Mouse (Mus musculus) liver, embryonic 12.5 days (tissue): Measurements from ENCODE around the gene Fam222b. TPM values are rescaled to one million over a fixed set of nuclear protein-coding genes. Genes with fewer than 3 reads are reported as not detected.
"Not testable (repeated sequence)": the region's sequence is repeated elsewhere in the genome, so short reads cannot be mapped to it uniquely, and the experiment has no call there.

Source experiments
- ATAC-seq: fragments of 200-750 bp; cut with Nextera tagmentation; 2 replicates; pipeline ENCODE4 v1.8.0; 2017; ENCODE audit warnings: moderate number of reproducible peaks, mild to moderate bottlenecking, moderate library complexity
- H3K27ac ChIP-seq: fragments of 300-500 bp; sonication (generic); 2 replicates; pipeline ENCODE4 v1.5.1; 2016; ENCODE audit warnings: mild to moderate bottlenecking
- H3K27me3 ChIP-seq: fragments of 300-500 bp; sonication (generic); replicated peaks from 2 replicates; pipeline ENCODE4 v1.6.1; 2016; ENCODE audit warnings: mild to moderate bottlenecking, moderate library complexity
- H3K36me3 ChIP-seq: fragments of 300-500 bp; sonication (generic); 2 replicates; pipeline ENCODE4 v1.6.1; 2016; ENCODE audit warnings: mild to moderate bottlenecking, moderate library complexity
- H3K4me1 ChIP-seq: fragments of 300-500 bp; sonication (generic); 2 replicates; pipeline ENCODE4 v1.6.1; 2016
- H3K4me2 ChIP-seq: fragments of 300-500 bp; sonication (generic); 2 replicates; pipeline ENCODE4 v1.6.1; 2016; ENCODE audit warnings: mild to moderate bottlenecking, moderate library complexity
- H3K4me3 ChIP-seq: fragments of 300-500 bp; sonication (generic); 2 replicates; pipeline ENCODE4 v1.5.1; 2016; ENCODE audit warnings: mild to moderate bottlenecking, moderate library complexity
- H3K9ac ChIP-seq: fragments of 300-500 bp; sonication (generic); 2 replicates; pipeline ENCODE4 v1.6.1; 2016; ENCODE audit warnings: mild to moderate bottlenecking, moderate library complexity
- H3K9me3 ChIP-seq: fragments of 300-500 bp; sonication (generic); replicated peaks from 2 replicates; pipeline ENCODE4 v1.6.1; 2016; ENCODE audit warnings: mild to moderate bottlenecking, moderate library complexity
- WGBS: fragments of 180-500 bp; shearing (Covaris S2); methylation state at CpG from one replicate; pipeline ENCODE4 v1.1.7; 2016; ENCODE audit not compliant: insufficient replicate concordance; 5-methylcytosine and 5-hydroxymethylcytosine counted together
- polyA plus RNA-seq: library from polyadenylated mRNA; unstranded; fragments of >200 nt; fragmentation: Nextera tagmentation; extraction: Ambion mirVana; gene quantifications from 2 replicates; pipeline ENCODE4 v1.2.1, GENCODE M21; 2016

Fam222b gene
- polyA plus RNA-seq, 1 experiment from 2014 or later = 6.0 TPM

DNA sequence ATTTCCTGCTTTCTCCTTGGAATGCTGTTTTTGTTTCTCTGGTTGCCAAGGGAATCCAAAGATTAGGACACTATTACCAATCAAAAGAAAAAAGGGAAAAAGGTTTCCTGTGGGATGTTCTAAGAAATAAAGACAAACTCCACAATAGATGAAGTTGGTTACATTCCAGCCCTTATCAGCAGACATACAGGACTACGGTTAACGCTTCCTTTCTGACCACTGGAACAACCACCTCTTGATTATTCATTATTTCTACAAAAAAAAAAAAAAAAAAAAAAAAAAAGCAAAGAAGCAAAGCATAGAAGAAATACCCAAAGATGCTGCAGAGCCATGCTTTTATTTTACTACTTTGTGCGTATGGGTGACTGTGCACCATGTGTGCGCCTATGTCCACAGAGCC, 28.4 kb downstream of the Fam222b start:
- peak overlapping the region; percentile 61; the same call in 1 of the 2 replicates for H3K27ac ChIP-seq
- no peak overlapping the region for H3K4me2 ChIP-seq
- no peaks in the 10 kb centered on the region for H3K9me3 ChIP-seq
- WGBS = 46% methylated on average over 4 of the region's 4 CpGs
- no peak overlapping the region for H3K4me3 ChIP-seq
- ATAC-seq = no peak
- H3K9ac ChIP-seq = no peak overlapping the region
- H3K36me3 ChIP-seq = no peaks in the 10 kb centered on the region
- peaks cover 80% of the 10 kb centered on the region for H3K4me1 ChIP-seq
- no peaks in the 10 kb centered on the region for H3K27me3 ChIP-seq

DNA sequence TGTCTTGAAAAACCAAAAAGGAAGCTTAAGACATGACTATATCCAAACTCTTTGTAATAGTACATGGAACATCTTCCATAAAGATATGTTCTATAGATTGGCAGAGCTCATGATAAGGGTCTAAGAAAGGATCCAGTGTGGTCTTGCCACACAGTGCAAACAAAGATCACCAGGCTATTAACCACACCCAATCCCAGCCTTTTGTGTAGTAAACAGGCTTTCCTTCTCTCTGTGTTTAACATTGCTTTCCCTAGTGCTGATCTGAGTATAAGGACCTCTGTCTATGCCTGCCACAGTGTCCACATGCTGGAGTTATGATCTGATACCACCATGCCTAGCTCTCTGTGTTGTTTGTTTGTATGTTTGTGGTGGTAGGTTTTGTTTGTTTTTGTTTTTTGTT, 29.3 kb downstream of the Fam222b start:
- no peak for ATAC-seq

DNA sequence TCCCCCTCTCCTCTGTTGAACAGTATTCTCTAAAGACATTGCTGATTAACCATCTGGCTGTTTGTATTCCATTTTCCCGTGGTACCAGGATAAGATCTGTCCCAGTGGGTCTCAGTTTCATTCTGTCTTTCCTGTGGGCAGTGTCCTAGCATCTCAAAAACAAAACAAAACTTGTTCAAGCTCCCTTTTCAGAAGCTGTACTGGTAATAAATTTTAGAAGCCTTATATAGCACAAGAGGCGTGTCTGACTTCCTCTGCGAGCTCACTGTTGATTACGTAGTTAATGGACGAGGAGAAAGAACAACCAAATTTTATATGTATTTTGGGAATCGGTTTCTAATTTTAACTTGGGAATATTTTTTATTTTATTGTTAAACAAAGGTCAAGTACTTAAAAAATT, 31.2 kb downstream of the Fam222b start:
- no peak for ATAC-seq
- Histone ChIP-seq H3K27me3 (no peaks in the 10 kb centered on the region), H3K4me2 (peak overlapping the region; percentile 50), H3K9ac (peak overlapping the region; percentile 44), H3K9me3 (no peaks in the 10 kb centered on the region), H3K4me1 (peaks cover 51% of the 10 kb centered on the region), H3K36me3 (no peaks in the 10 kb centered on the region), H3K4me3 (peak overlapping the region; percentile 16), H3K27ac (peak overlapping the region; percentile 79)
- 38% methylated on average over 6 of the region's 6 CpGs for WGBS

More for the DNA sequence above, 29.3 kb downstream of the Fam222b start:
- H3K9ac ChIP-seq = no peak overlapping the region
- no peaks in the 10 kb centered on the region for H3K27me3 ChIP-seq
- peaks cover 70% of the 10 kb centered on the region for H3K4me1 ChIP-seq
- no peaks in the 10 kb centered on the region for H3K9me3 ChIP-seq
- H3K4me2 ChIP-seq = no peak overlapping the region
- peak overlapping the region; percentile 61 for H3K27ac ChIP-seq
- no peaks in the 10 kb centered on the region for H3K36me3 ChIP-seq
- no peak overlapping the region for H3K4me3 ChIP-seq

DNA sequence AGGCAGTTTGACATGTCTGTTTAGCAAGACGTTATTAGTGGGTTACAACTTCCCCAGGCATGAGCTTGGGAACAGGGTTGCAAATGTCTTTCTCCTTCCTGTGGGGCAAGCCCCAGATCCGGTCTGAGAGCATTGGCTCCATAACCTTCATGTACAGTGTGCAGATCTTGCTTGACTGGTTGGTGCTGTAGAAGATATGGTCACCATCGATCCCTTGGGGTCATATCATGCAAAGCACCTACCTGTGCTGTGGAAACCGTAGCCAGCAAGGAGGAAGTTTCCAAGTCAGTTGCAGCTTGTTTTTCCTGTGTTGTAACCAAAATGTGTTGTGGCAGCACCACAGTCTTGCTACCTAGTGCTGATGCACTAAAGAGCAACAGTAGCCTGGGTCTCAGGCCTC, 32.3 kb downstream of the Fam222b start:
- Histone ChIP-seq H3K9ac (no peak overlapping the region), H3K36me3 (no peaks in the 10 kb centered on the region), H3K27me3 (no peaks in the 10 kb centered on the region), H3K4me1 (peaks cover 45% of the 10 kb centered on the region), H3K9me3 (no peaks in the 10 kb centered on the region), H3K4me2 (no peak overlapping the region), H3K4me3 (no peak overlapping the region), H3K27ac (peak overlapping the region; percentile 45)
- no peak for ATAC-seq
- 40% methylated on average over 4 of the region's 4 CpGs for WGBS

- 76% methylated on average over 8 of the region's 8 CpGs for WGBS
- H3K9me3 ChIP-seq = no peaks in the 10 kb centered on the region
- H3K4me3 ChIP-seq = no peak overlapping the region
- peaks cover 56% of the 10 kb centered on the region for H3K4me1 ChIP-seq
- no peak overlapping the region for H3K4me2 ChIP-seq
- H3K9ac ChIP-seq = no peak overlapping the region
- H3K36me3 ChIP-seq = no peaks in the 10 kb centered on the region
- no peak for ATAC-seq
- H3K27me3 ChIP-seq = no peaks in the 10 kb centered on the region
- no peak overlapping the region for H3K27ac ChIP-seq
These were observed 35.0 kb downstream of the Fam222b start for GRCm38 (mm10) chr11:78129458-78129857.

DNA sequence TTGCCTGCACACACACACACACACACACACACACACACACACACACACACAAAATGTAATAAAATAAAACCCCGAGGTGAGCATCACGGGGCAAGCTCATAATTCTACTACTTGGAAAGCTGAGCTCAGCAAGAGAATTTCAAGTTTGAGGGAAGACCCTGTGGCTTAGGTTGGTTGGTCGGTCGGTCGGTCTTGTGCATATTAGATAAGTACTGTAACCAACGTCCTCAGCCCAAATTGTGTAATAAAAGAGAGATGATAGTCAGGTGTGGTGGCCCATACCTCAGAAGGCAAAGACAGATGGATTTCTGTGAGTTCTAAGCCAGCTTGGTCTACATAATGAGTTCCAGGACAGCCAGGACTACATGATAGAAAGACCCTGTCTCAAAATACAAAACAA, 39.5 kb downstream of the Fam222b start:
- H3K9ac ChIP-seq = peak overlapping the region; percentile 10; the same call in 1 of the 2 replicates
- 0 out of 2 replicates have a peak overlapping the region, but pooled peaks have one; percentile 62 for H3K27ac ChIP-seq

DNA sequence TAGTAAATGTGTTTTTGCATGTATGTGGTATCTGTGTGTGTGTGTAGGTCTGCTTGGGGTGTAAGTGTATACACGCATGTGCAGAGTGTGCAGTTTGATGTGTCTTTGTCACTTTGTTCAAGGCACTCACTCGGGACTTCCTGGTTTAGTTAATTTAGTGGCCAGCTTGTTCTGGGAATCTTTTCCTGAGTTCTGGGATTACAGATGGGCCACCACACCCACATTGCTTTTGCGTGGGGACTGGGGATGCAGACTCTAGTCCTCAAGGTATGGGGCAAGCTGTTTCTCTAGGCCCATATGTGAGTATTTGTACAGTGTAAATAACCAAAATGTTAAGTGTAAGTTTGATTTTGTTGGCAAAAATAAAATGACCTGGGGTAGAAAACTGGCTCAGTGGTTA, 39.9 kb downstream of the Fam222b start:
- Histone ChIP-seq H3K9ac (0 out of 2 replicates have a peak overlapping the region, but pooled peaks have one; percentile 10), H3K4me3 (no peak overlapping the region), H3K4me1 (peaks cover 67% of the 10 kb centered on the region), H3K36me3 (no peaks in the 10 kb centered on the region), H3K9me3 (no peaks in the 10 kb centered on the region), H3K27ac (0 out of 2 replicates have a peak overlapping the region, but pooled peaks have one; percentile 62), H3K4me2 (peak overlapping the region; percentile 21; the same call in 1 of the 2 replicates), H3K27me3 (no peaks in the 10 kb centered on the region)
- 64% methylated on average over 3 of the region's 3 CpGs for WGBS
- no peak for ATAC-seq

More for the DNA sequence above, 39.5 kb downstream of the Fam222b start:
- Histone ChIP-seq H3K27me3 (no peaks in the 10 kb centered on the region), H3K4me2 (peak overlapping the region; percentile 21; the same call in 1 of the 2 replicates), H3K4me3 (no peak overlapping the region), H3K36me3 (no peaks in the 10 kb centered on the region), H3K4me1 (peaks cover 62% of the 10 kb centered on the region), H3K9me3 (no peaks in the 10 kb centered on the region)
- ATAC-seq = 0 out of 2 replicates have a peak, but pooled peaks have one; percentile 33
- 34% methylated on average over 6 of the region's 6 CpGs for WGBS

GRCm38 (mm10) chr11:78135314-78135713, 40.9 kb downstream of the Fam222b start:
- 80% methylated on average over 7 of the region's 7 CpGs for WGBS
- not testable (repeated sequence) for H3K9ac ChIP-seq, H3K4me3 ChIP-seq, ATAC-seq, H3K27me3 ChIP-seq, H3K4me2 ChIP-seq, H3K36me3 ChIP-seq, H3K27ac ChIP-seq, H3K9me3 ChIP-seq
- peaks cover 75% of the 10 kb centered on the region for H3K4me1 ChIP-seq

- H3K4me1 ChIP-seq = peaks cover 83% of the 10 kb centered on the region
- 30% methylated on average over 1 of the region's 1 CpGs for WGBS
- H3K36me3 ChIP-seq = no peaks in the 10 kb centered on the region
- no peak overlapping the region for H3K4me2 ChIP-seq
- H3K27ac ChIP-seq = no peak overlapping the region
- ATAC-seq = no peak
- H3K4me3 ChIP-seq = no peak overlapping the region
- H3K9ac ChIP-seq = no peak overlapping the region
- H3K27me3 ChIP-seq = no peaks in the 10 kb centered on the region
- H3K9me3 ChIP-seq = no peaks in the 10 kb centered on the region
These were observed 41.7 kb downstream of the Fam222b start for GRCm38 (mm10) chr11:78136132-78136531.

- no peak overlapping the region for H3K4me2 ChIP-seq
- H3K27me3 ChIP-seq = no peaks in the 10 kb centered on the region
- peaks cover 84% of the 10 kb centered on the region for H3K4me1 ChIP-seq
- no peak overlapping the region for H3K9ac ChIP-seq
- H3K27ac ChIP-seq = no peak overlapping the region
- 78% methylated on average over 4 of the region's 4 CpGs for WGBS
- ATAC-seq = no peak
- H3K4me3 ChIP-seq = no peak overlapping the region
- no peaks in the 10 kb centered on the region for H3K36me3 ChIP-seq
- H3K9me3 ChIP-seq = no peaks in the 10 kb centered on the region
These were observed 43.1 kb downstream of the Fam222b start for GRCm38 (mm10) chr11:78137584-78137983.

GRCm38 (mm10) chr11:78138023-78138422, 43.6 kb downstream of the Fam222b start:
- Histone ChIP-seq H3K9me3 (no peaks in the 10 kb centered on the region), H3K36me3 (peaks cover 2% of the 10 kb centered on the region), H3K4me2 (no peak overlapping the region), H3K4me3 (no peak overlapping the region), H3K9ac (no peak overlapping the region), H3K4me1 (peaks cover 80% of the 10 kb centered on the region), H3K27ac (no peak overlapping the region), H3K27me3 (no peaks in the 10 kb centered on the region)
- no peak for ATAC-seq
- 75% methylated on average over 3 of the region's 3 CpGs for WGBS

GRCm38 (mm10) chr11:78140665-78141064, 46.2 kb downstream of the Fam222b start:
- ATAC-seq = peak; percentile 64
- Histone ChIP-seq H3K4me1 (peaks cover 64% of the 10 kb centered on the region), H3K9ac (peak overlapping the region; percentile 7; the same call in 1 of the 2 replicates), H3K4me3 (no peak overlapping the region), H3K4me2 (peak overlapping the region; percentile 13; the same call in 1 of the 2 replicates), H3K27ac (peak overlapping the region; percentile 46), H3K9me3 (no peaks in the 10 kb centered on the region), H3K27me3 (no peaks in the 10 kb centered on the region), H3K36me3 (peaks cover 28% of the 10 kb centered on the region)
- WGBS = 27% methylated on average over 5 of the region's 5 CpGs

- Histone ChIP-seq H3K36me3 (peaks cover 48% of the 10 kb centered on the region), H3K27ac (no peak overlapping the region), H3K4me2 (no peak overlapping the region), H3K4me3 (no peak overlapping the region), H3K4me1 (peaks cover 42% of the 10 kb centered on the region), H3K27me3 (no peaks in the 10 kb centered on the region), H3K9ac (no peak overlapping the region; the same call in 1 of the 2 replicates), H3K9me3 (no peaks in the 10 kb centered on the region)
- 81% methylated on average over 2 of the region's 2 CpGs for WGBS
- ATAC-seq = no peak
These were observed 49.1 kb downstream of the Fam222b start for GRCm38 (mm10) chr11:78143520-78143919.
